Mouse (Mus musculus) kidney, embryonic 14.5 days (tissue): ENCODE measurements at regions not wholly inside any gene's neighbourhood (a gene's known extent, or its start where the extent isn't known, plus 50 kb on each side); places are given as distances from the start of the nearest gene placed in this dataset.
"Not testable (repeated sequence)": the region's sequence is repeated elsewhere in the genome, so short reads cannot be mapped to it uniquely, and the experiment has no call there.

Experiments
- ATAC-seq: fragments of 200-750 bp; cut with Nextera tagmentation; 2 replicates; pipeline ENCODE4 v1.8.0; 2017; ENCODE audit warnings: moderate number of reproducible peaks, mild to moderate bottlenecking, moderate TSS enrichment, moderate library complexity; ENCODE audit not compliant: low FRiP score, low TSS enrichment
- H3K27ac ChIP-seq: fragments of 300-500 bp; sonication (generic); 2 replicates; pipeline ENCODE4 v1.5.1; 2014; ENCODE audit warnings: low read depth, mild to moderate bottlenecking, low read length, moderate library complexity, mixed read lengths
- H3K27me3 ChIP-seq: fragments of 300-500 bp; sonication (generic); 2 replicates; pipeline ENCODE4 v1.6.1; 2014; ENCODE audit warnings: mild to moderate bottlenecking, low read length; ENCODE audit not compliant: control insufficient read depth, insufficient read depth
- H3K36me3 ChIP-seq: fragments of 300-500 bp; sonication (generic); 2 replicates; pipeline ENCODE4 v1.6.1; 2014; ENCODE audit warnings: low read length, mixed read lengths; ENCODE audit not compliant: control insufficient read depth, insufficient read depth
- H3K4me1 ChIP-seq: fragments of 300-500 bp; sonication (generic); 2 replicates; pipeline ENCODE4 v1.6.1; 2014; ENCODE audit warnings: low read length, mixed read lengths; ENCODE audit not compliant: control insufficient read depth, insufficient read depth
- H3K4me2 ChIP-seq: fragments of 300-500 bp; sonication (generic); replicated peaks from 2 replicates; pipeline ENCODE4 v1.6.1; 2014; ENCODE audit warnings: low read depth, mild to moderate bottlenecking, low read length
- H3K4me3 ChIP-seq: fragments of 300-500 bp; sonication (generic); 2 replicates; pipeline ENCODE4 v1.5.1; 2014; ENCODE audit warnings: mild to moderate bottlenecking, low read length
- H3K9ac ChIP-seq: fragments of 300-500 bp; sonication (generic); 2 replicates; pipeline ENCODE4 v1.6.1; 2014; ENCODE audit warnings: low read depth, mild to moderate bottlenecking, low read length, moderate library complexity
- H3K9me3 ChIP-seq: fragments of 300-500 bp; sonication (generic); 2 replicates; pipeline ENCODE4 v1.6.1; 2016; ENCODE audit warnings: low read length; ENCODE audit not compliant: control insufficient read depth
- WGBS: fragments of 180-500 bp; shearing (Covaris S2); extraction: QIAGEN DNeasy Blood & Tissue Kit; methylation state at CpG from one replicate; pipeline ENCODE4 v1.1.7; 2014; 5-methylcytosine and 5-hydroxymethylcytosine counted together

- Histone ChIP-seq H3K4me2 (no peak overlapping the region), H3K36me3 (no peaks in the 10 kb centered on the region), H3K4me3 (no peak overlapping the region), H3K27ac (no peak overlapping the region), H3K4me1 (no peaks in the 10 kb centered on the region), H3K9ac (no peak overlapping the region), H3K27me3 (no peaks in the 10 kb centered on the region), H3K9me3 (no peaks in the 10 kb centered on the region)
- ATAC-seq, result 0 out of 2 replicates have a peak, but pooled peaks have one; percentile 79
- 50% methylated on average over 3 of the region's 3 CpGs for WGBS
Observed at GRCm38 (mm10) chr15:62257955-62258354, 1335.1 kb upstream of the A1bg start.

- no peak for ATAC-seq
- 88% methylated on average over 1 of the region's 1 CpGs for WGBS
- H3K9me3 ChIP-seq, result no peaks in the 10 kb centered on the region
Observed at GRCm38 (mm10) chr15:62257110-62257667, 1334.4 kb upstream of the A1bg start.

GRCm38 (mm10) chr15:62255571-62255970 lies 1332.8 kb upstream of the A1bg start:
- Histone ChIP-seq H3K4me3 (no peak overlapping the region), H3K4me2 (no peak overlapping the region), H3K36me3 (no peaks in the 10 kb centered on the region; the same call in 1 of the 2 replicates), H3K27ac (no peak overlapping the region), H3K27me3 (no peaks in the 10 kb centered on the region), H3K9me3 (no peaks in the 10 kb centered on the region), H3K9ac (no peak overlapping the region), H3K4me1 (no peaks in the 10 kb centered on the region)
- 93% methylated on average over 5 of the region's 5 CpGs for WGBS
- ATAC-seq, result no peak

More at GRCm38 (mm10) chr15:62257110-62257667, 1334.4 kb upstream of the A1bg start:
- Histone ChIP-seq H3K9ac (no peak overlapping the region), H3K36me3 (no peaks in the 10 kb centered on the region), H3K4me3 (no peak overlapping the region), H3K27me3 (no peaks in the 10 kb centered on the region), H3K4me1 (no peaks in the 10 kb centered on the region), H3K27ac (no peak overlapping the region), H3K4me2 (no peak overlapping the region)

- Histone ChIP-seq H3K27me3 (no peaks in the 10 kb centered on the region), H3K4me2 (no peak overlapping the region), H3K9ac (no peak overlapping the region), H3K36me3 (no peaks in the 10 kb centered on the region; the same call in 1 of the 2 replicates), H3K27ac (no peak overlapping the region), H3K4me1 (no peaks in the 10 kb centered on the region), H3K9me3 (no peaks in the 10 kb centered on the region), H3K4me3 (no peak overlapping the region)
- no peak for ATAC-seq
- WGBS, result 82% methylated on average over 4 of the region's 4 CpGs
Observed at GRCm38 (mm10) chr15:62253724-62254123, 1330.9 kb upstream of the A1bg start.

- not testable (repeated sequence) for ATAC-seq, H3K9ac ChIP-seq, H3K4me1 ChIP-seq, H3K4me3 ChIP-seq, H3K36me3 ChIP-seq, H3K27me3 ChIP-seq, H3K9me3 ChIP-seq, H3K27ac ChIP-seq, H3K4me2 ChIP-seq
- 94% methylated on average over 2 of the region's 2 CpGs for WGBS
Observed at GRCm38 (mm10) chr15:62252078-62252833, 1329.4 kb upstream of the A1bg start.

GRCm38 (mm10) chr15:62249436-62249835 lies 1326.6 kb upstream of the A1bg start:
- Histone ChIP-seq H3K4me1 (no peaks in the 10 kb centered on the region), H3K27me3 (no peaks in the 10 kb centered on the region), H3K27ac (no peak overlapping the region), H3K36me3 (no peaks in the 10 kb centered on the region; the same call in 1 of the 2 replicates), H3K4me2 (no peak overlapping the region), H3K9ac (no peak overlapping the region), H3K9me3 (no peaks in the 10 kb centered on the region), H3K4me3 (no peak overlapping the region)
- ATAC-seq, result no peak
- 84% methylated on average over 4 of the region's 4 CpGs for WGBS

- H3K4me3 ChIP-seq, result no peak overlapping the region
- H3K27ac ChIP-seq, result no peak overlapping the region
- no peak overlapping the region for H3K9ac ChIP-seq
- H3K4me2 ChIP-seq, result no peak overlapping the region
- no peaks in the 10 kb centered on the region for H3K9me3 ChIP-seq
- no peaks in the 10 kb centered on the region; the same call in 1 of the 2 replicates for H3K36me3 ChIP-seq
- H3K4me1 ChIP-seq, result no peaks in the 10 kb centered on the region
- no peaks in the 10 kb centered on the region for H3K27me3 ChIP-seq
- ATAC-seq, result no peak
- WGBS, result 94% methylated on average over 4 of the region's 4 CpGs
Observed at GRCm38 (mm10) chr15:62246561-62247079, 1323.8 kb upstream of the A1bg start.

- WGBS, result 86% methylated on average over 1 of the region's 1 CpGs
- Histone ChIP-seq H3K9me3 (no peaks in the 10 kb centered on the region), H3K27ac (no peak overlapping the region), H3K4me3 (no peak overlapping the region), H3K27me3 (no peaks in the 10 kb centered on the region), H3K9ac (no peak overlapping the region), H3K4me2 (no peak overlapping the region), H3K4me1 (no peaks in the 10 kb centered on the region), H3K36me3 (no peaks in the 10 kb centered on the region; the same call in 1 of the 2 replicates)
- no peak for ATAC-seq
Observed at GRCm38 (mm10) chr15:62245237-62245636, 1322.4 kb upstream of the A1bg start.

- Histone ChIP-seq H3K27me3 (no peaks in the 10 kb centered on the region), H3K9ac (no peak overlapping the region), H3K36me3 (no peaks in the 10 kb centered on the region; the same call in 1 of the 2 replicates), H3K4me1 (no peaks in the 10 kb centered on the region), H3K4me2 (no peak overlapping the region), H3K4me3 (no peak overlapping the region), H3K9me3 (no peaks in the 10 kb centered on the region), H3K27ac (no peak overlapping the region)
- WGBS, result 97% methylated on average over 3 of the region's 3 CpGs
- ATAC-seq, result no peak
Observed at GRCm38 (mm10) chr15:62244819-62245218, 1322.0 kb upstream of the A1bg start.
